Mouse (Mus musculus) brain, adult 2 months (tissue): Measurements from ENCODE around the gene Cnih2.

Experiments used
- DNase-seq: peaks from one replicate; pipeline ENCODE4 v3.0.0; 2011; ENCODE audit warnings: low read depth, low spot score

Cnih2 gene

GRCm38 (mm10) chr19:5048138-5049056 lies 49.9 kb downstream of the Cnih2 start:
- DNase-seq = peak; percentile 82

GRCm38 (mm10) chr19:5045531-5045930 lies 52.8 kb downstream of the Cnih2 start:
- DNase-seq = peak; percentile 73
